Mouse (Mus musculus) liver, embryonic 12.5 days (tissue): ENCODE data around the gene Itgb6. TPM values are rescaled to one million over a fixed set of nuclear protein-coding genes. Genes with fewer than 3 reads are reported as not detected.

ENCODE experiments used
- ATAC-seq: fragments of 200-750 bp; cut with Nextera tagmentation; 2 replicates; pipeline ENCODE4 v1.8.0; 2017; ENCODE audit warnings: moderate number of reproducible peaks, mild to moderate bottlenecking, moderate library complexity
- H3K27ac ChIP-seq: fragments of 300-500 bp; sonication (generic); 2 replicates; pipeline ENCODE4 v1.5.1; 2016; ENCODE audit warnings: mild to moderate bottlenecking
- H3K27me3 ChIP-seq: fragments of 300-500 bp; sonication (generic); replicated peaks from 2 replicates; pipeline ENCODE4 v1.6.1; 2016; ENCODE audit warnings: mild to moderate bottlenecking, moderate library complexity
- H3K36me3 ChIP-seq: fragments of 300-500 bp; sonication (generic); 2 replicates; pipeline ENCODE4 v1.6.1; 2016; ENCODE audit warnings: mild to moderate bottlenecking, moderate library complexity
- H3K4me1 ChIP-seq: fragments of 300-500 bp; sonication (generic); 2 replicates; pipeline ENCODE4 v1.6.1; 2016
- H3K4me2 ChIP-seq: fragments of 300-500 bp; sonication (generic); 2 replicates; pipeline ENCODE4 v1.6.1; 2016; ENCODE audit warnings: mild to moderate bottlenecking, moderate library complexity
- H3K4me3 ChIP-seq: fragments of 300-500 bp; sonication (generic); 2 replicates; pipeline ENCODE4 v1.5.1; 2016; ENCODE audit warnings: mild to moderate bottlenecking, moderate library complexity
- H3K9ac ChIP-seq: fragments of 300-500 bp; sonication (generic); 2 replicates; pipeline ENCODE4 v1.6.1; 2016; ENCODE audit warnings: mild to moderate bottlenecking, moderate library complexity
- H3K9me3 ChIP-seq: fragments of 300-500 bp; sonication (generic); replicated peaks from 2 replicates; pipeline ENCODE4 v1.6.1; 2016; ENCODE audit warnings: mild to moderate bottlenecking, moderate library complexity
- WGBS: fragments of 180-500 bp; shearing (Covaris S2); methylation state at CpG from one replicate; pipeline ENCODE4 v1.1.7; 2016; ENCODE audit not compliant: insufficient replicate concordance; 5-methylcytosine and 5-hydroxymethylcytosine counted together
- polyA plus RNA-seq: library from polyadenylated mRNA; unstranded; fragments of >200 nt; fragmentation: Nextera tagmentation; extraction: Ambion mirVana; gene quantifications from 2 replicates; pipeline ENCODE4 v1.2.1, GENCODE M21; 2016

Itgb6 gene
- 0.04 and 0.08 TPM in 2 replicates for polyA plus RNA-seq

- Histone ChIP-seq H3K4me1 (no peaks in the 10 kb centered on the region), H3K36me3 (no peaks in the 10 kb centered on the region), H3K9ac (no peak within 1 kb of the TSS), H3K4me2 (no peak within 1 kb of the TSS), H3K9me3 (no peaks in the 10 kb centered on the region), H3K27me3 (peaks cover 2% of the 10 kb centered on the region; the same call in 1 of the 2 replicates), H3K4me3 (no peak within 1 kb of the TSS), H3K27ac (no peak within 1 kb of the TSS)
- 76% methylated on average over 14 of the region's 14 CpGs for WGBS
- no peak for ATAC-seq
Measured at GRCm38 (mm10) chr2:60722514-60722913, at the start of gene Itgb6. TSS of gene Itgb6 (minus strand) at chr2:60722643.

- Histone ChIP-seq H3K4me1 (no peaks in the 10 kb centered on the region; the same call in none of the 2 replicates), H3K4me2 (no peak overlapping the region), H3K27me3 (no peaks in the 10 kb centered on the region), H3K4me3 (no peak overlapping the region), H3K9ac (no peak overlapping the region), H3K36me3 (peaks cover 73% of the 10 kb centered on the region), H3K9me3 (no peaks in the 10 kb centered on the region), H3K27ac (no peak overlapping the region)
- no peak for ATAC-seq
- WGBS = 81% methylated on average over 8 of the region's 8 CpGs
Measured at GRCm38 (mm10) chr2:60766420-60766819, 44.0 kb upstream of the Itgb6 start.

GRCm38 (mm10) chr2:60756218-60756617 is 33.8 kb upstream of the Itgb6 start:
- Histone ChIP-seq H3K9ac (no peak overlapping the region), H3K4me3 (no peak overlapping the region), H3K4me2 (no peak overlapping the region), H3K9me3 (no peaks in the 10 kb centered on the region), H3K36me3 (peaks cover 37% of the 10 kb centered on the region), H3K4me1 (no peaks in the 10 kb centered on the region), H3K27ac (no peak overlapping the region), H3K27me3 (no peaks in the 10 kb centered on the region)
- ATAC-seq = no peak
- 82% methylated on average over 9 of the region's 9 CpGs for WGBS

- no peak overlapping the region for H3K4me2 ChIP-seq
- H3K27ac ChIP-seq = no peak overlapping the region
- no peak for ATAC-seq
- H3K4me3 ChIP-seq = no peak overlapping the region
- WGBS = 87% methylated on average over 7 of the region's 7 CpGs
- H3K4me1 ChIP-seq = no peaks in the 10 kb centered on the region
- H3K9ac ChIP-seq = no peak overlapping the region
- H3K36me3 ChIP-seq = peaks cover 32% of the 10 kb centered on the region
- H3K27me3 ChIP-seq = no peaks in the 10 kb centered on the region
- H3K9me3 ChIP-seq = no peaks in the 10 kb centered on the region
Measured at GRCm38 (mm10) chr2:60755101-60755500, 32.7 kb upstream of the Itgb6 start.

GRCm38 (mm10) chr2:60751274-60751673 is 28.8 kb upstream of the Itgb6 start:
- ATAC-seq = no peak
- 80% methylated on average over 9 of the region's 9 CpGs for WGBS
- Histone ChIP-seq H3K9me3 (no peaks in the 10 kb centered on the region), H3K4me1 (no peaks in the 10 kb centered on the region), H3K36me3 (peaks cover 29% of the 10 kb centered on the region), H3K27ac (no peak overlapping the region), H3K9ac (no peak overlapping the region), H3K4me2 (no peak overlapping the region), H3K4me3 (no peak overlapping the region), H3K27me3 (no peaks in the 10 kb centered on the region)

- H3K27ac ChIP-seq = no peak overlapping the region
- no peaks in the 10 kb centered on the region for H3K27me3 ChIP-seq
- 77% methylated on average over 3 of the region's 3 CpGs for WGBS
- H3K4me3 ChIP-seq = no peak overlapping the region
- H3K36me3 ChIP-seq = peaks cover 22% of the 10 kb centered on the region
- H3K9ac ChIP-seq = no peak overlapping the region
- H3K9me3 ChIP-seq = no peaks in the 10 kb centered on the region
- no peak overlapping the region for H3K4me2 ChIP-seq
- no peaks in the 10 kb centered on the region for H3K4me1 ChIP-seq
- no peak for ATAC-seq
Measured at GRCm38 (mm10) chr2:60750591-60750990, 28.1 kb upstream of the Itgb6 start.

GRCm38 (mm10) chr2:60748585-60748984 is 26.1 kb upstream of the Itgb6 start:
- Histone ChIP-seq H3K9ac (no peak overlapping the region), H3K36me3 (peaks cover 4% of the 10 kb centered on the region; the same call in 1 of the 2 replicates), H3K27ac (no peak overlapping the region), H3K4me2 (no peak overlapping the region), H3K27me3 (no peaks in the 10 kb centered on the region), H3K4me3 (no peak overlapping the region), H3K9me3 (no peaks in the 10 kb centered on the region), H3K4me1 (no peaks in the 10 kb centered on the region)
- ATAC-seq = no peak
- 82% methylated on average over 1 of the region's 1 CpGs for WGBS

- Histone ChIP-seq H3K4me1 (no peaks in the 10 kb centered on the region), H3K4me3 (no peak overlapping the region), H3K27ac (no peak overlapping the region), H3K9ac (no peak overlapping the region), H3K9me3 (no peaks in the 10 kb centered on the region), H3K27me3 (no peaks in the 10 kb centered on the region), H3K36me3 (0 out of 2 replicates have a peak, but pooled peaks cover 2% of the 10 kb centered on the region), H3K4me2 (no peak overlapping the region)
- WGBS = 55% methylated on average over 3 of the region's 3 CpGs
- peak; percentile 40; the same call in 1 of the 2 replicates for ATAC-seq
Measured at GRCm38 (mm10) chr2:60747590-60747989, 25.1 kb upstream of the Itgb6 start.

GRCm38 (mm10) chr2:60744674-60745073 is 22.2 kb upstream of the Itgb6 start:
- H3K27me3 ChIP-seq = no peaks in the 10 kb centered on the region
- ATAC-seq = no peak
- H3K4me3 ChIP-seq = no peak overlapping the region
- no peaks in the 10 kb centered on the region for H3K4me1 ChIP-seq
- WGBS = 65% methylated on average over 3 of the region's 3 CpGs
- no peak overlapping the region for H3K4me2 ChIP-seq
- 0 out of 2 replicates have a peak, but pooled peaks cover 2% of the 10 kb centered on the region for H3K36me3 ChIP-seq
- H3K9me3 ChIP-seq = no peaks in the 10 kb centered on the region
- no peak overlapping the region for H3K27ac ChIP-seq
- H3K9ac ChIP-seq = no peak overlapping the region

GRCm38 (mm10) chr2:60739389-60740137 is 17.1 kb upstream of the Itgb6 start:
- ATAC-seq = no peak
- Histone ChIP-seq H3K27ac (no peak overlapping the region), H3K4me1 (no peaks in the 10 kb centered on the region), H3K4me3 (no peak overlapping the region), H3K9me3 (no peaks in the 10 kb centered on the region), H3K4me2 (no peak overlapping the region), H3K36me3 (no peaks in the 10 kb centered on the region), H3K9ac (no peak overlapping the region), H3K27me3 (no peaks in the 10 kb centered on the region)
- 53% methylated on average over 10 of the region's 10 CpGs for WGBS

- ATAC-seq = no peak
Measured at GRCm38 (mm10) chr2:60730929-60731328, 8.5 kb upstream of the Itgb6 start.

GRCm38 (mm10) chr2:60730024-60730423 is 7.6 kb upstream of the Itgb6 start:
- Histone ChIP-seq H3K4me1 (no peaks in the 10 kb centered on the region), H3K4me2 (no peak overlapping the region), H3K27me3 (no peaks in the 10 kb centered on the region), H3K27ac (no peak overlapping the region), H3K36me3 (no peaks in the 10 kb centered on the region), H3K9me3 (no peaks in the 10 kb centered on the region), H3K9ac (no peak overlapping the region), H3K4me3 (no peak overlapping the region)
- no peak for ATAC-seq
- WGBS = 34% methylated on average over 3 of the region's 3 CpGs

More at GRCm38 (mm10) chr2:60730929-60731328, 8.5 kb upstream of the Itgb6 start:
- Histone ChIP-seq H3K36me3 (no peaks in the 10 kb centered on the region), H3K4me2 (no peak overlapping the region), H3K27ac (no peak overlapping the region), H3K9me3 (no peaks in the 10 kb centered on the region), H3K4me3 (no peak overlapping the region), H3K4me1 (no peaks in the 10 kb centered on the region), H3K9ac (no peak overlapping the region), H3K27me3 (no peaks in the 10 kb centered on the region)
- WGBS = 65% methylated on average over 6 of the region's 6 CpGs
